Mouse (Mus musculus): ENCODE results near the gene Msrb2.

DNA sequence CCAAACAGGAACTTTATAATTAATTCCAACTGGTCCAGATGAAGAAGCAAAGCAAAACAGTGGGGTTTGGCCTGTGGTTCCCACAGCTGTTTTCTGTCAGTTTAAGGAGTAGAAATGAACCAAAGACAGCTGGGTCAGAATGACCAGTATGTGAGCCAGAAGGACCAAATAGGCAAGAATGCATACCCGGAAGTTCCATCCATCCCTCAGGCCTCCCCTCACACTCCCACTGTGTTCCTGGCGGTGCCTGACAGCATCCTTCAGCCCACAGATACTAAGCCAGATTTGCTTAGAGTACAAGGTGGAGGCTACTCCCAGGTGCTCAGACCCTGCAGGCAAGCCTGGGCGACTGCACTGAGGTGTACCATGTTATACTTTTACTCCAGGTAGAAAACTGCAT, 35.3 kb downstream of the Msrb2 start:
- TF ChIP-seq CTCF (IDR thresholded peaks at IDR 0.05; ENCODE audit: low read depth) (no peak), EP300 (IDR thresholded peaks at IDR 0.05; ENCODE audit: low read depth) (no peak)
